Mouse (Mus musculus): ENCODE measurements around the gene Myt1l. TPM values are rescaled to one million over a fixed set of nuclear protein-coding genes. Genes with fewer than 3 reads are reported as not detected.
A peak's percentile ranks its signal among the peaks of the same experiment; 100 is the strongest.

The Myt1l gene
- polyA plus RNA-seq, 1 experiment from 2014 or later: 4.3 TPM

DNA sequence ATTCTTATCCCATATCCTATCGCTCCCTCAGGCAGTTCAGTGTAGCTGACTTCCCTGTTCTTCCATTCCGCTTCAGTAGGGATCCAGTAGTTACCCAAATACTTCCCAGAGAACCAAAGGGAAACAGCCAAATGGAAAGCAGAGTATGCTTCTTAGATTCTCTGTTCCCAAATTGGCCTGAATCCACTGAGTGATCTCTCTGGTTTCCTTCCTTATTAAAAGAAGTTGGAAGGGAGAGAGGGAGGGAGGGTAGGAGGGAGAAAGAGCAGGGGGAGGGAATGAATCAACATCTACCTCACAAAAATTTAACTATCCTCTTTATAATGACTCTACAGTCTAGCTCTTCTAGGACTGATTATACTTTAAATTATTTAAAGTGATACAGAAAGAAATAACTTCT lies 106.3 kb downstream of the Myt1l start:
- Histone ChIP-seq H3K4me2 (no peak overlapping the region), H3K27me3 (no peaks in the 10 kb centered on the region), H3K4me1 (no peaks in the 10 kb centered on the region), H3K4me3 (no peak overlapping the region), H3K36me3 (no peaks in the 10 kb centered on the region), H3K27ac (no peak overlapping the region), H3K9me3 (no peaks in the 10 kb centered on the region), H3K9ac (no peak overlapping the region)
- WGBS: 74% methylated on average over 2 of the region's 2 CpGs
- no peak for ATAC-seq (ENCODE audit: insufficient number of reproducible peaks, insufficient read depth, low FRiP score, low TSS enrichment, low read depth)

DNA sequence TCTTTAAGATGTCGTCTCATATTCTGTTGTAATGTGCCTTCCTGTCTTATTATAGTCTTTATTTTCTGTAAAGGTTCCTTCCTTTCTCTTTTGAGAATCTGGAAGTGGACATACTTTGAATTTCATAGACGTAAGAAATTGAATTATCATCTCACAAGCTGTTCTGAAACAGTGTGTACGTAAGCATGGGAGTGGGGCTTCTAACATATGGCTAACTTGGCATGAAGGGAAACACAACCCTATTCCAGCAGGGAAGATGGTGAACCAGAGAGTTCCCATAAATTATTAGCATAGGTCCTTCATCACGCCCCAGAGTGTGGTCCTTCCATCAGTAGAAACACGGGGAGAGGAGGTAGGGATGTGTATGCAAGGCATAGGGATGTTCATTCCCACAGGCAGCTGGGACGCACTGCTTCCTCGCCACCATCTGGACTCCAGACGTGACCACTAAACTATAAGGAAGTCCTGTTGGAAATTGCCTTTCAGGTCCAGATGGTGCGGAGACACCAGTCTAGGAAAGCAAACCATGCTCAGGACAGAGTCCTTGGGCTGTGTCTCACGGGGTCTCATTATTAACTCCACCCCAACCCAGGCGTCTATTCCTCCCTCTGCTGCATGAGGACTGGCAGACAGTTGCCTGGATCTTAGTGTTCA lies 111.5 kb downstream of the Myt1l start:
- Histone ChIP-seq H3K4me2 (no peak overlapping the region), H3K4me3 (no peak overlapping the region), H3K27ac (no peak overlapping the region), H3K36me3 (no peaks in the 10 kb centered on the region), H3K9me3 (no peaks in the 10 kb centered on the region), H3K9ac (no peak overlapping the region), H3K27me3 (no peaks in the 10 kb centered on the region), H3K4me1 (no peaks in the 10 kb centered on the region)
- peak; percentile 56; the same call in 1 of the 2 replicates for ATAC-seq (ENCODE audit: insufficient number of reproducible peaks, insufficient read depth, low FRiP score, low TSS enrichment, low read depth)
- 36% methylated on average over 11 of the region's 11 CpGs for WGBS

GRCm38 (mm10) chr12:29640201-29640600 lies 112.0 kb downstream of the Myt1l start:
- WGBS: 29% methylated on average over 1 of the region's 1 CpGs
- H3K9ac ChIP-seq: no peak overlapping the region
- no peaks in the 10 kb centered on the region for H3K4me1 ChIP-seq
- no peaks in the 10 kb centered on the region for H3K27me3 ChIP-seq
- H3K9me3 ChIP-seq: no peaks in the 10 kb centered on the region
- ATAC-seq (ENCODE audit: insufficient number of reproducible peaks, insufficient read depth, low FRiP score, low TSS enrichment, low read depth): no peak
- no peak overlapping the region for H3K27ac ChIP-seq
- no peaks in the 10 kb centered on the region for H3K36me3 ChIP-seq
- no peak overlapping the region for H3K4me3 ChIP-seq
- H3K4me2 ChIP-seq: no peak overlapping the region

- Histone ChIP-seq H3K27me3 (no peaks in the 10 kb centered on the region), H3K4me3 (no peak overlapping the region), H3K9ac (no peak overlapping the region), H3K9me3 (no peaks in the 10 kb centered on the region), H3K27ac (no peak overlapping the region), H3K36me3 (no peaks in the 10 kb centered on the region), H3K4me1 (no peaks in the 10 kb centered on the region), H3K4me2 (no peak overlapping the region)
- 17% methylated on average over 4 of the region's 4 CpGs for WGBS
- ATAC-seq (ENCODE audit: insufficient number of reproducible peaks, insufficient read depth, low FRiP score, low TSS enrichment, low read depth): no peak
Observed at GRCm38 (mm10) chr12:29642915-29643314, 114.7 kb downstream of the Myt1l start.

GRCm38 (mm10) chr12:29644091-29644490 lies 115.9 kb downstream of the Myt1l start:
- WGBS: 69% methylated on average over 4 of the region's 4 CpGs
- Histone ChIP-seq H3K4me3 (no peak overlapping the region), H3K4me1 (no peaks in the 10 kb centered on the region), H3K36me3 (no peaks in the 10 kb centered on the region), H3K27me3 (no peaks in the 10 kb centered on the region), H3K9ac (no peak overlapping the region), H3K9me3 (no peaks in the 10 kb centered on the region), H3K27ac (no peak overlapping the region), H3K4me2 (no peak overlapping the region)
- no peak for ATAC-seq (ENCODE audit: insufficient number of reproducible peaks, insufficient read depth, low FRiP score, low TSS enrichment, low read depth)

DNA sequence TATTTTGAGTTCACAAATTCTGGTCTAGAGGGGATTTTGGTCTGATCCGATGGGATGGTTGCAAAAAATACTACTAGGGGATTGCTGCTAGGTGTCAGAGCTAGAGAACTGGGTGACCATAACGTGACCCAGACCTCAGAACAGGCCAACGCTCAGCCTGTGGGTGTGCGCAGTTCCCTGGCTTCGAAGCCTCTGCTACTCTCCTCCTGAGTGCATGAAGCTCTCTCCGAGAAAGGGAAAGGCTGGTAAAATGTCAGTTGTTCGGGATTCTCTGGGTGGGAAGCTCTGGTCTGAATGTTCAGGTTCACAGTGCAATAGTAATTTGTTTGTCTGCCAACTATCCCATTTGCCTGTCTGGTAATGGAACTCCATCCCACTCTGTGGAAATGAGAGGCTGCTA lies 116.5 kb downstream of the Myt1l start:
- H3K27me3 ChIP-seq: no peaks in the 10 kb centered on the region
- H3K4me1 ChIP-seq: no peaks in the 10 kb centered on the region
- no peak overlapping the region for H3K4me3 ChIP-seq
- H3K36me3 ChIP-seq: no peaks in the 10 kb centered on the region
- no peak overlapping the region for H3K4me2 ChIP-seq
- H3K9ac ChIP-seq: no peak overlapping the region
- no peaks in the 10 kb centered on the region for H3K9me3 ChIP-seq
- 82% methylated on average over 7 of the region's 7 CpGs for WGBS
- ATAC-seq (ENCODE audit: insufficient number of reproducible peaks, insufficient read depth, low FRiP score, low TSS enrichment, low read depth): no peak
- no peak overlapping the region for H3K27ac ChIP-seq

- Histone ChIP-seq H3K9me3 (no peaks in the 10 kb centered on the region), H3K27ac (no peak overlapping the region), H3K27me3 (no peaks in the 10 kb centered on the region), H3K9ac (no peak overlapping the region), H3K36me3 (no peaks in the 10 kb centered on the region), H3K4me1 (no peaks in the 10 kb centered on the region), H3K4me3 (no peak overlapping the region), H3K4me2 (no peak overlapping the region)
- WGBS: 82% methylated on average over 10 of the region's 10 CpGs
- no peak for ATAC-seq (ENCODE audit: insufficient number of reproducible peaks, insufficient read depth, low FRiP score, low TSS enrichment, low read depth)
Observed at GRCm38 (mm10) chr12:29649510-29650152, 121.4 kb downstream of the Myt1l start.

DNA sequence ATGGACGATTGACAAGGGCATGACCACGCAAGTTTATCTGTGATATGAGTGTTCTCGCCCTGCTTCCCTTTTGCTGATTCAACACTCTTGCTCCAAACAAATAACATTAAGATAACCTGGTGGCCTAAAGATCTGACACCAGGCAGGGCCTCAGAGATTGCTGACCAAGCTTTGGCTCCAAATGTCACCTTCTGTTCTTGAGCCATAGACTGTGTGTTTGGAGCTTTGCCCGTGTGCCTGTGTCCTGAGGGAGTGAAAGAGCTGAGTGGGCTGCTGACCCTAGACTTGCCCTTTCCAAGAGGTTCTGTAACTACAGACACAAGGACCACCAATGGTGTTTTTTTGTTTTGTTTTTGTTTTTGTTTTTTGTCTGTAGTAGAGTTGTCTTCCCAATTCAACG lies 124.3 kb downstream of the Myt1l start:
- no peak for ATAC-seq (ENCODE audit: insufficient number of reproducible peaks, insufficient read depth, low FRiP score, low TSS enrichment, low read depth)
- Histone ChIP-seq H3K4me3 (no peak overlapping the region), H3K36me3 (no peaks in the 10 kb centered on the region), H3K27ac (no peak overlapping the region), H3K4me1 (no peaks in the 10 kb centered on the region), H3K9ac (no peak overlapping the region), H3K27me3 (no peaks in the 10 kb centered on the region), H3K9me3 (no peaks in the 10 kb centered on the region), H3K4me2 (no peak overlapping the region)
- 84% methylated on average over 5 of the region's 5 CpGs for WGBS

DNA sequence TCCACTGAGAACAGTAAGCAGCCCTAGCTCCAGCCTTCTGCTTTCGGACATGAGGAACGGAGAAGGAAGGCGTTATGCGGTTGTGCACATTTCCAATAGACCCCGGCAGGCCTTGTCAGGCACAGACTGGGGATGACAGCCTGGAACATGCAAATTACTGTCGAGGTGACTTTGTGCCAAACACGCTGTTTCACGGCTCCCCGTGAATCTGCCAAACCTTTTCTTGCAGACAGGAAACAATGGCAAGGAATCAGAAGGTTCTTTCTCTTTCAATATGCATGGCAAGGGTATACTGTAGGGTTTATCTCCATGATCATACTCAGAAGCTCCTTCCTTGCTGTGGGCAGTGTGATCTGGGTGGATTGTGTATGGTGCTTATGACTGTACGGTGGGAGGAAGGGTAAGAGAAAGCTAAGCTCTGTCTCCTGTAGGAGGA lies 127.0 kb downstream of the Myt1l start:
- no peak for ATAC-seq (ENCODE audit: insufficient number of reproducible peaks, insufficient read depth, low FRiP score, low TSS enrichment, low read depth)
- Histone ChIP-seq H3K4me2 (no peak overlapping the region), H3K4me3 (no peak overlapping the region), H3K27ac (no peak overlapping the region), H3K36me3 (no peaks in the 10 kb centered on the region), H3K4me1 (no peaks in the 10 kb centered on the region), H3K9ac (no peak overlapping the region), H3K27me3 (no peaks in the 10 kb centered on the region), H3K9me3 (no peaks in the 10 kb centered on the region)
- 90% methylated on average over 10 of the region's 10 CpGs for WGBS

- no peak overlapping the region for H3K4me3 ChIP-seq
- WGBS: 88% methylated on average over 12 of the region's 12 CpGs
- no peak overlapping the region for H3K9ac ChIP-seq
- H3K4me1 ChIP-seq: no peaks in the 10 kb centered on the region
- H3K4me2 ChIP-seq: no peak overlapping the region
- no peak for ATAC-seq (ENCODE audit: insufficient number of reproducible peaks, insufficient read depth, low FRiP score, low TSS enrichment, low read depth)
- no peak overlapping the region for H3K27ac ChIP-seq
- H3K9me3 ChIP-seq: no peaks in the 10 kb centered on the region
- H3K27me3 ChIP-seq: no peaks in the 10 kb centered on the region
- H3K36me3 ChIP-seq: no peaks in the 10 kb centered on the region
Observed at GRCm38 (mm10) chr12:29655673-29656072, 127.5 kb downstream of the Myt1l start.

DNA sequence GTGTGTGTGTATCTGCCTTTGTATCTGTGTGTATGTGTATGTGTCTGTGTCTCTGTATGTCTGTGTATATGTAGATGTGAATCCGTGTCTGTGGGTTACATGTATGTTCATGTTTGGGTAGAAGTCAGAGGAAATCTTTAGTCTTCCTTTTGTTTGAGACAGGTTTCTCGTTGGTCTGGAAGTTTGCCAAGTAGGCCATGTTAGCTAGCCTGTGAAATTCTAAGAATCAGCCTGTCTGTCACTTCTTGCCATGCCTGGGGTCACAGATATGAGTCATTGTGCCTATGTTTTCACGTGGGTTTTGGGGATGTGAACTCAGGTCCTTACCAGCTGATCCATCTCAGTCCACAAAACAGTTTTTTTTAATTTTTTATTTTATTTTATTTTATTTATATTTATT lies 128.9 kb downstream of the Myt1l start:
- H3K36me3 ChIP-seq: no peaks in the 10 kb centered on the region
- H3K27ac ChIP-seq: no peak overlapping the region
- no peak for ATAC-seq (ENCODE audit: insufficient number of reproducible peaks, insufficient read depth, low FRiP score, low TSS enrichment, low read depth)
- no peak overlapping the region for H3K4me3 ChIP-seq
- no peaks in the 10 kb centered on the region for H3K27me3 ChIP-seq
- no peak overlapping the region for H3K9ac ChIP-seq
- WGBS: 58% methylated on average over 3 of the region's 3 CpGs
- H3K9me3 ChIP-seq: no peaks in the 10 kb centered on the region
- H3K4me1 ChIP-seq: no peaks in the 10 kb centered on the region
- no peak overlapping the region for H3K4me2 ChIP-seq

- Histone ChIP-seq H3K27ac (no peak overlapping the region), H3K9me3 (no peaks in the 10 kb centered on the region), H3K36me3 (no peaks in the 10 kb centered on the region), H3K4me2 (no peak overlapping the region), H3K4me3 (no peak overlapping the region), H3K4me1 (no peaks in the 10 kb centered on the region), H3K27me3 (no peaks in the 10 kb centered on the region), H3K9ac (no peak overlapping the region)
- no peak for ATAC-seq (ENCODE audit: insufficient number of reproducible peaks, insufficient read depth, low FRiP score, low TSS enrichment, low read depth)
- 76% methylated on average over 2 of the region's 2 CpGs for WGBS
Observed at GRCm38 (mm10) chr12:29657870-29658269, 129.7 kb downstream of the Myt1l start.
